Mouse (Mus musculus) yolk sac, embryonic 10.5 days (tissue): ENCODE data around the gene Gpank1.

Experiments used
- DNase-seq: peaks from one replicate; pipeline ENCODE4 v3.0.0-alpha.2; 2017; ENCODE audit warnings: low spot score

The Gpank1 gene

GRCm38 (mm10) chr17:35121143-35121799 is at the start of gene Gpank1:
Gpank1 (plus strand) TSS chr17:35121455.
- peak; percentile 99 for DNase-seq

- no peak for DNase-seq
These were observed 47.2 kb upstream of the Gpank1 start for GRCm38 (mm10) chr17:35074097-35074496.

GRCm38 (mm10) chr17:35076507-35077176 is 44.6 kb upstream of the Gpank1 start, which contains the start of gene Ly6g6e:
Ly6g6e (plus strand) TSS chr17:35076902.
- DNase-seq, result no peak

- no peak for DNase-seq
These were observed 44.0 kb upstream of the Gpank1 start for GRCm38 (mm10) chr17:35077285-35077684.

GRCm38 (mm10) chr17:35077786-35078233 is 43.4 kb upstream of the Gpank1 start, which contains the start of gene Ly6g6d:
Ly6g6d (minus strand) TSS chr17:35078065.
- no peak for DNase-seq

- no peak for DNase-seq
These were observed 41.5 kb upstream of the Gpank1 start for GRCm38 (mm10) chr17:35079778-35080177.

- DNase-seq, result no peak
These were observed 41.0 kb upstream of the Gpank1 start for GRCm38 (mm10) chr17:35080248-35080647.

- no peak for DNase-seq
These were observed 40.5 kb upstream of the Gpank1 start for GRCm38 (mm10) chr17:35080710-35081109.

GRCm38 (mm10) chr17:35082841-35083576 is 38.2 kb upstream of the Gpank1 start:
- DNase-seq, result no peak

- DNase-seq, result no peak
These were observed 37.2 kb upstream of the Gpank1 start for GRCm38 (mm10) chr17:35083929-35084497.

GRCm38 (mm10) chr17:35085208-35085865 is 35.9 kb upstream of the Gpank1 start, which contains the start of gene Ly6g6f:
Ly6g6f (minus strand) TSS chr17:35085610.
- no peak for DNase-seq

GRCm38 (mm10) chr17:35088151-35088550 is 33.1 kb upstream of the Gpank1 start:
- no peak for DNase-seq

- peak; percentile 91 for DNase-seq
These were observed 32.2 kb upstream of the Gpank1 start, which contains the start of gene Abhd16a for GRCm38 (mm10) chr17:35088825-35089644. Abhd16a (plus strand) TSS chr17:35089263.

- DNase-seq, result no peak
These were observed 30.9 kb upstream of the Gpank1 start for GRCm38 (mm10) chr17:35090166-35090932.

- no peak for DNase-seq
These were observed 28.7 kb upstream of the Gpank1 start for GRCm38 (mm10) chr17:35092403-35093198.

- DNase-seq, result no peak
These were observed 26.5 kb upstream of the Gpank1 start for GRCm38 (mm10) chr17:35094475-35095365.

GRCm38 (mm10) chr17:35096597-35096996 is 24.7 kb upstream of the Gpank1 start:
- DNase-seq, result no peak

GRCm38 (mm10) chr17:35097164-35097655 is 24.0 kb upstream of the Gpank1 start:
- no peak for DNase-seq
